Mouse (Mus musculus): ENCODE data around the gene Tnfrsf17.

- TF ChIP-seq POLR2A (IDR thresholded peaks at IDR 0.05; ENCODE audit: extremely low read depth, insufficient read depth, low read length) (no peak), CTCF (IDR thresholded peaks at IDR 0.05; ENCODE audit: extremely low read depth, insufficient read depth, low read length) (no peak)
Measured at GRCm38 (mm10) chr16:11369162-11369561, 55.5 kb downstream of the Tnfrsf17 start.
